Mouse (Mus musculus) forebrain, postnatal 0 days (tissue): ENCODE measurements at regions not wholly inside any gene's neighbourhood (a gene's known extent, or its start where the extent isn't known, plus 50 kb on each side); places are given as distances from the start of the nearest gene placed in this dataset.

Experiments
- ATAC-seq: fragments of 200-750 bp; cut with Nextera tagmentation; 2 replicates; pipeline ENCODE4 v1.8.0; 2017; ENCODE audit warnings: mild to moderate bottlenecking, moderate library complexity
- DNase-seq: peaks from one replicate; pipeline ENCODE4 v3.0.0-alpha.2; 2015
- H3K27ac ChIP-seq: fragments of 300-500 bp; sonication (generic); 2 replicates; pipeline ENCODE4 v1.5.1; 2014; ENCODE audit warnings: low read depth, mild to moderate bottlenecking, antibody characterized with exemption, low read length, moderate library complexity, mixed read lengths
- H3K27me3 ChIP-seq: fragments of 300-500 bp; sonication (generic); 2 replicates; pipeline ENCODE4 v1.6.1; 2014; ENCODE audit warnings: mild to moderate bottlenecking, low read length, mixed read lengths; ENCODE audit not compliant: insufficient read depth
- H3K36me3 ChIP-seq: fragments of 300-500 bp; sonication (generic); 2 replicates; pipeline ENCODE4 v1.6.1; 2014; ENCODE audit warnings: mild to moderate bottlenecking, moderate library complexity; ENCODE audit not compliant: insufficient read depth
- H3K4me1 ChIP-seq: fragments of 300-500 bp; sonication (generic); 2 replicates; pipeline ENCODE4 v1.6.1; 2014; ENCODE audit warnings: antibody characterized with exemption; ENCODE audit not compliant: insufficient read depth
- H3K4me2 ChIP-seq: fragments of 300-500 bp; sonication (generic); 2 replicates; pipeline ENCODE4 v1.6.1; 2014; ENCODE audit warnings: low read depth, mild to moderate bottlenecking, moderate library complexity
- H3K4me3 ChIP-seq: fragments of 300-500 bp; sonication (generic); 2 replicates; pipeline ENCODE4 v1.5.1; 2014; ENCODE audit warnings: low read depth, low read length, mixed read lengths
- H3K9ac ChIP-seq: fragments of 300-500 bp; sonication (generic); 2 replicates; pipeline ENCODE4 v1.6.1; 2014; ENCODE audit warnings: mild to moderate bottlenecking
- H3K9me3 ChIP-seq: fragments of 300-500 bp; sonication (generic); 2 replicates; pipeline ENCODE4 v1.6.1; 2016; ENCODE audit warnings: low read length
- CTCF ChIP-seq: sonication (generic); IDR thresholded peaks from 2 replicates; pipeline ENCODE4 v1.5.1; 2016; ENCODE audit warnings: antibody characterized with exemption, control low read depth, low read depth
- WGBS: fragments of 180-500 bp; shearing (Covaris S2); extraction: QIAGEN DNeasy Blood & Tissue Kit; methylation state at CpG from one replicate; pipeline ENCODE4 v1.1.7; 2014; 5-methylcytosine and 5-hydroxymethylcytosine counted together

DNA sequence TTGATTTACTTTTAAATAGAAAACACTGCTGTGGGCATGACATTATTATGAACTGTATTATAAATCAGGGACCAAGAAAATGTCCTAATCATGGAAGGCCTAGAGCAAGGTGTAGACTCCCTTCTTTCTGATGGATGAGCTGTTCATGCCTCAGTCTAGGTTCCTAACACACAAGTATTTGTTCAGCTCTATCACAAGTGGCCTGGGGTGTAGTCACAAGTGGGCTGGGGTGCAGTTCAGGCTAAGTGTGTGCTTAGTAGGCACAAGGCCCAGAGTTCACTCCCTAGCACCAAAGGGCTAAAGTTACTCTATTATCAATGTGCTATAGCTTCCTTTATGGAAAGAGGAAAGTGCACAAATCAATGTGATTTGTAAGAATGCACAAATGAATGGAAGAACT, 55.6 kb upstream of the Bmp2 start:
- no peak for TF ChIP-seq CTCF
- no peaks in the 10 kb centered on the region for H3K27me3 ChIP-seq
- H3K4me2 ChIP-seq, result no peak overlapping the region

DNA sequence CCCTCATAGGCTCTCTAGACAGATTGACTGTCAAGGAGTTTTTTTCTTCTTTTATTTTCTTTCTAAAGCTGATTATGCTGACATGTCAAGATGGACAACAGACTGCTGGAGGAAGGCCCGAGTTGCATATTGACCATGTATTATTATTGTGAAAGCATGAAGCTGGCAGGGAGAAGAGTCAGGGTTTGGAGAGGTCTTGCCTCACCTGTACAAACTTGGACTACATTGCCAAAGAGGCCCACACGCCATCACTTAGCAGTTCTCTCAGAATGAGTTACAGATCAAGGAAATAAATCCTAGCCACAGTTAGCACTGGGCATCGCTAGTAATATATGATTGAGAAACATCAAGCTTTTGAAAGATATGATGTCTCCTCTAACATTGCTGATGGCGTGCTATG, 54.9 kb upstream of the Bmp2 start:
- no peak for ATAC-seq
- DNase-seq, result no peak
- no peak for TF ChIP-seq CTCF
- Histone ChIP-seq H3K36me3 (no peaks in the 10 kb centered on the region), H3K4me2 (no peak overlapping the region), H3K4me3 (no peak overlapping the region), H3K27ac (no peak overlapping the region), H3K9me3 (no peaks in the 10 kb centered on the region), H3K27me3 (no peaks in the 10 kb centered on the region), H3K4me1 (no peaks in the 10 kb centered on the region), H3K9ac (no peak overlapping the region)
- WGBS, result 88% methylated on average over 4 of the region's 4 CpGs

More for the DNA sequence above, 55.6 kb upstream of the Bmp2 start:
- Histone ChIP-seq H3K4me1 (no peaks in the 10 kb centered on the region), H3K9me3 (no peaks in the 10 kb centered on the region), H3K27ac (no peak overlapping the region), H3K36me3 (no peaks in the 10 kb centered on the region), H3K4me3 (no peak overlapping the region), H3K9ac (no peak overlapping the region)
- DNase-seq (no peak), ATAC-seq (no peak)

DNA sequence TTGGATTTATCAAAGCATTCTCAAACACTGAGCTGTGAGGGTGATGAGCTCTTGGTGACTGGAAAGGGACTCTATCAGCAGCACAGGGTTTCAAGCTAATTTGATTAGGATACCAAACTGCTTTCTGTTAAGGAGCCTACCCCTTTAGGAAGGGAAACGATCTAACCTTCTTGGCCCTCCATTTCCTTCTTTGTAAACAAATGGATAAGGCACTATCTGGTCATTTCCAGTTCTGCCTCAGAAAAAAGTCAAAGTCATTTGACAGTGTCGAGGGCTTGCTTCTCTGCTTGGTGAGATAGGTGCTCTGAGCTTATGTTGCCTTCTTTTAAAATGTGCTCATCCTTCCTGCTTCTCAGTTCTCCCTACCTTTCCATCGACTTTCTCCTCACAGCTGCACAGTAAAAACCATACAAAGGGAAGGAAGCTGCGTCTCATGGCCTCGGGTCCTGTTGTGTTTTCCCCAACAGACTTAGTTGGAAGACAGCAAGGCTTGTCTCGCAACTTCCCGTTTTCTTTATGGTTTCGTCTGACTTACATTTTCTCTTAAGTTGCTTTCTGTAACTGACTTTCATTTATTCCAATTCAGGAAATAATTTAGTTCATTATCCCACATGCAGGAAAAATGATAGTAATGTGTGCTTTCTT, 54.3 kb upstream of the Bmp2 start:
- ATAC-seq (no peak), DNase-seq (no peak)
- WGBS, result 92% methylated on average over 8 of the region's 8 CpGs
- H3K4me1 ChIP-seq, result no peaks in the 10 kb centered on the region
- H3K27ac ChIP-seq, result no peak overlapping the region
- no peaks in the 10 kb centered on the region for H3K9me3 ChIP-seq
- H3K9ac ChIP-seq, result no peak overlapping the region
- no peak overlapping the region for H3K4me3 ChIP-seq
- H3K27me3 ChIP-seq, result no peaks in the 10 kb centered on the region
- TF ChIP-seq CTCF, result no peak
- H3K36me3 ChIP-seq, result no peaks in the 10 kb centered on the region
- H3K4me2 ChIP-seq, result no peak overlapping the region

DNA sequence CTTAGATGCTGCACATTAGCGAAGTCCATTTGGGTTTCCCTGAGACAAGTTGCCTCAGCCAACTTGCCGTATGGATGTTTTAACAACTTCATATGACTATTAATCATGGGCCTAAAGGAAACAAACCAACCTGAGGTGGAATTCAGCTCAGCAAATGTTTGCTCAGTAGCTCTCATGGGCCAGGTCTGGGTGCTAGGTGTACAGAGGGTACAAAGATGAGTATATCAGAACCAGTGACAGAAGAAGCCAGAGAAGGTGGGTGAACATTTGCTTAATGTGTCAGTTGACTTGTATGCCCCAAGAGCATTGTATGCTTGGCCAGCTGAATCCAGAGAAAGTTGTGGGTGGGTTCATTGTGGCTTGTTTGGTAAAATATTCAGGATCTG, 53.8 kb upstream of the Bmp2 start:
- Histone ChIP-seq H3K27ac (no peak overlapping the region), H3K36me3 (no peaks in the 10 kb centered on the region), H3K9me3 (no peaks in the 10 kb centered on the region), H3K9ac (no peak overlapping the region), H3K27me3 (no peaks in the 10 kb centered on the region), H3K4me2 (no peak overlapping the region), H3K4me1 (no peaks in the 10 kb centered on the region), H3K4me3 (no peak overlapping the region)
- no peak for TF ChIP-seq CTCF
- ATAC-seq, result no peak
- WGBS, result 94% methylated on average over 2 of the region's 2 CpGs
- DNase-seq, result no peak

DNA sequence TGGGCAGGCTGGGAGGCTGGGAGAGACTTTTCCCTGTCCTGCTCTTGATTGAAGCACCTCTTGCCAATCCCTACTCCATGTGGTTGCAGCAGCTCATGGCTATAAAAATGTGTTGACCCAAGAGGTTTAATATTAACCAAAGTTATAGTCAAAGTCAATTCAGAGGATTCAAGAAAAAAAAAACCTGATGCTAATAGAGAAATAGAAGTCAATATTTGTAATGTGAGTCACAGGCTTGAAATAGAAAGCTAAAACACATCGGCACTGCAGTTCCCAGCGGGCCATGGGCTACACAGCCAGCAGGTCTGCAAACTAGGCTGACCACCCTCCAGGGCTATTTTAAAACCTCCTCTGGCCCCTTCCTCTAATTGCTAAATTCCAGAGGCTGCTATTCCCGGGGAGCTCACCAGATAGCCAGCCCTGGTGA, 53.2 kb upstream of the Bmp2 start:
- Histone ChIP-seq H3K27ac (no peak overlapping the region), H3K27me3 (no peaks in the 10 kb centered on the region), H3K9ac (no peak overlapping the region), H3K36me3 (no peaks in the 10 kb centered on the region), H3K4me3 (no peak overlapping the region), H3K4me2 (no peak overlapping the region), H3K9me3 (no peaks in the 10 kb centered on the region), H3K4me1 (no peaks in the 10 kb centered on the region)
- ATAC-seq (no peak), DNase-seq (no peak)
- 73% methylated on average over 3 of the region's 3 CpGs for WGBS
- no peak for TF ChIP-seq CTCF

DNA sequence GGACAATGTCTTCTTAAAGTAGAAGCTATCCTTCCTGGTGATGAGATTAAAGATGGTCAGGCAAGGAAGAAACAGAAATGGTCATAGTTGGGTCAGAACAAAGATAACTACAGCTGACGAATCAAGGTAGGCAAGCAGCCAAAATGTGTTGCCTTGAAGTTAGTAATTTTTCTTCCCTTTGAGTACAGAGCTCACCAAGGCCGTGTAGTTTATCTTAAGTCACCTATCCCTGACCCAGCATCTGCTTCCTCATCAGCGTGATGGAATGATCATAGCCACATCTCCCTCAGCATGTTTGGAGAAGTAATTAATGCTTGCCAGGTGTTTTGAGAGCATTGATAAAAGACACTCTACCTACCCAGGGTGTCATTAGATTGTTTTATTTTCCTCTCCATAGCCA, 52.1 kb upstream of the Bmp2 start:
- WGBS, result 89% methylated on average over 3 of the region's 3 CpGs
- Histone ChIP-seq H3K9me3 (no peaks in the 10 kb centered on the region), H3K27me3 (no peaks in the 10 kb centered on the region), H3K4me3 (no peak overlapping the region), H3K27ac (no peak overlapping the region), H3K9ac (no peak overlapping the region), H3K4me2 (no peak overlapping the region), H3K4me1 (no peaks in the 10 kb centered on the region), H3K36me3 (no peaks in the 10 kb centered on the region)
- no peak for ATAC-seq
- no peak for TF ChIP-seq CTCF
- DNase-seq, result no peak
